Mouse (Mus musculus): ENCODE results near the gene Rpl18a. TPM values are rescaled to one million over a fixed set of nuclear protein-coding genes. Genes with fewer than 3 reads are reported as not detected.
"Not testable (repeated sequence)": the region's sequence is repeated elsewhere in the genome, so short reads cannot be mapped to it uniquely, and the experiment has no call there.

The Rpl18a gene
- total RNA-seq, 2 experiments from 2014 or later = 1,312 to 1,373 TPM

- no peak for DNase-seq
Observed at GRCm38 (mm10) chr8:70903112-70903511, 5.9 kb upstream of the Rpl18a start.

GRCm38 (mm10) chr8:70902211-70902610, 5.0 kb upstream of the Rpl18a start:
- DNase-seq = peak in 1 of 2 experiments; percentile 34

- peak; percentile 59 to 72 for DNase-seq
Observed at GRCm38 (mm10) chr8:70900872-70901387, 3.7 kb upstream of the Rpl18a start.

- DNase-seq = no peak
Observed at GRCm38 (mm10) chr8:70899226-70899625, 2.0 kb upstream of the Rpl18a start.

- DNase-seq = no peak
Observed at GRCm38 (mm10) chr8:70898661-70899198, 1.5 kb upstream of the Rpl18a start.

- peak; percentile 86 to 87 for DNase-seq
Observed at GRCm38 (mm10) chr8:70897681-70898413, 635 bp upstream of the Rpl18a start.

- no peak for DNase-seq
Observed at GRCm38 (mm10) chr8:70896316-70897020, 744 bp downstream of the Rpl18a start.

GRCm38 (mm10) chr8:70895571-70896259, 1.5 kb downstream of the Rpl18a start:
- DNase-seq = not testable (repeated sequence)

- no peak for DNase-seq
Observed at GRCm38 (mm10) chr8:70894771-70895545, 2.3 kb downstream of the Rpl18a start.

GRCm38 (mm10) chr8:70894385-70894720, 2.9 kb downstream of the Rpl18a start:
- no peak for DNase-seq

- peak; percentile 74 to 84 for DNase-seq
Observed at GRCm38 (mm10) chr8:70893656-70894384, 3.4 kb downstream of the Rpl18a start.

- no peak for DNase-seq
Observed at GRCm38 (mm10) chr8:70892896-70893655, 4.1 kb downstream of the Rpl18a start.

- no peak for DNase-seq
Observed at GRCm38 (mm10) chr8:70892022-70892895, 5.0 kb downstream of the Rpl18a start, which contains the start of gene Slc5a5. Gene Slc5a5 (minus strand): TSS chr8:70892757.

GRCm38 (mm10) chr8:70891356-70891755, 5.9 kb downstream of the Rpl18a start:
- DNase-seq = no peak

GRCm38 (mm10) chr8:70890656-70891055, 6.6 kb downstream of the Rpl18a start:
- DNase-seq = no peak

GRCm38 (mm10) chr8:70887669-70888068, 9.5 kb downstream of the Rpl18a start:
- DNase-seq = peak in 1 of 2 experiments; percentile 67

GRCm38 (mm10) chr8:70885612-70886011, 11.6 kb downstream of the Rpl18a start:
- peak in 1 of 2 experiments; percentile 61 for DNase-seq

- no peak for DNase-seq
Observed at GRCm38 (mm10) chr8:70884683-70885082, 12.5 kb downstream of the Rpl18a start.

GRCm38 (mm10) chr8:70884186-70884585, 13.0 kb downstream of the Rpl18a start:
- no peak for DNase-seq

All from adrenal gland, postnatal 36 days (tissue).